Comparison of ENCODE assay signal across 16 mouse cellular contexts in the genomic region with DNA sequence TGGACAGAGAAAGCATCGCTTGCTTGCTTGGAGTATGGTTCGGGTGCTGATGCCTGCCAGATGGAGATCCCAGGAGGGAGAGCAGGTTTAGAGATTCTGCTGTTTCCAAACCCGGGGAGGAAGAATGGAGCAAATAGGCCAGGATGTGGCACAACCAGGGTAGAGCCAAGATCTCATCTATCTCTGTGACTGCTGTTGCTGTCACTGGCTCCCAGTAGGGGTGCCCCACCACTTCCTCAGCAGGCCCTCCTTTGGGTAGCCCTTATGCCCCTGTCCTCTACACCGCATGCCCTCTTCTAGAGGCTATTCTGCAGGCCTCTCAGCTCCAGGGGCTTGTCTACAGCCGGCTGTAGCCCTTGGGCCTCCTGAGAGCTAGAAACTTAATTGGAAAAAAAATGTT. TPM values are rescaled to one million over a fixed set of nuclear protein-coding genes. Genes with fewer than 3 reads are reported as not detected.
DNase-seq lines count a peak whose midpoint lies in the region; ATAC-seq and TF ChIP-seq lines count a peak whose summit lies in the region.
"Had no signal": no experiment of that assay in that cellular context is flagged by ENCODE, and none has a peak within 500 bp of the region (broad histone marks: within the 10 kb centered on the region; RNA-seq: fewer than 3 reads in every experiment).

No protein-coding gene starts in this region.

- H3K4me2 ChIP-seq in lung, postnatal 0 days (replicated peaks; ENCODE audit: low read depth, low read length) = no peak overlapping the region
- H3K4me2 ChIP-seq: embryonic facial prominence, embryonic 13.5 days; forebrain, embryonic 12.5 days; forebrain, embryonic 15.5 days; heart, embryonic 12.5 days; heart, embryonic 15.5 days; hindbrain, embryonic 14.5 days had no signal

- 83% methylated on average over 5 of the region's 5 CpGs for WGBS in lung, postnatal 0 days
- 59% methylated on average over 5 of the region's 5 CpGs for WGBS in bone marrow, adult 2 months

- TF ChIP-seq CTCF in lung, postnatal 0 days (IDR thresholded peaks at IDR 0.05) = no peak
- TF ChIP-seq CTCF in bone marrow, adult 2 months (IDR thresholded peaks at IDR 0.05; ENCODE audit: control insufficient read depth, insufficient read depth, low read length) = no peak

- no peak overlapping the region for H3K27ac ChIP-seq in lung, postnatal 0 days (ENCODE audit: low read length)
- H3K27ac ChIP-seq in bone marrow, adult 2 months (ENCODE audit: control insufficient read depth, insufficient read depth, low read depth, low read length, poor library complexity) = peak overlapping the region; percentile 69
- H3K27ac ChIP-seq: embryonic facial prominence, embryonic 10.5 days; embryonic facial prominence, embryonic 13.5 days; forebrain, embryonic 12.5 days; forebrain, embryonic 15.5 days; heart, embryonic 15.5 days; hindbrain, embryonic 14.5 days; hindbrain, postnatal 0 days had no signal

- peak; percentile 27 for ATAC-seq in lung, postnatal 0 days
- ATAC-seq in granulocyte monocyte progenitor cell, adult 5-6 weeks (replicated peaks; ENCODE audit: poor library complexity, severe bottlenecking) = peak; percentile 62
- ATAC-seq: inflammation-experienced regulatory T-cells, adult 6 months had no signal

- no peaks in the 10 kb centered on the region for H3K9me3 ChIP-seq in lung, postnatal 0 days (ENCODE audit: low read length)
- H3K9me3 ChIP-seq: embryonic facial prominence, embryonic 10.5 days; embryonic facial prominence, embryonic 13.5 days; forebrain, embryonic 12.5 days; forebrain, embryonic 15.5 days; heart, embryonic 12.5 days; heart, embryonic 15.5 days had no signal

- no peak overlapping the region for H3K4me3 ChIP-seq in lung, postnatal 0 days (ENCODE audit: low read depth, low read length)
- H3K4me3 ChIP-seq in bone marrow, adult 2 months (replicated peaks; ENCODE audit: control insufficient read depth, low read depth, low read length) = no peak overlapping the region
- H3K4me3 ChIP-seq: embryonic facial prominence, embryonic 10.5 days; embryonic facial prominence, embryonic 13.5 days; erythroblast, embryonic 14.5 days; forebrain, embryonic 12.5 days; forebrain, embryonic 15.5 days; heart, embryonic 12.5 days; heart, embryonic 15.5 days had no signal

- no peaks in the 10 kb centered on the region for H3K4me1 ChIP-seq in lung, postnatal 0 days (ENCODE audit: insufficient read depth, low read depth, low read length)
- peaks cover 1% of the 10 kb centered on the region for H3K4me1 ChIP-seq in bone marrow, adult 2 months (ENCODE audit: control insufficient read depth, insufficient read depth, low read length)
- H3K4me1 ChIP-seq: embryonic facial prominence, embryonic 10.5 days; embryonic facial prominence, embryonic 13.5 days; forebrain, embryonic 12.5 days; forebrain, embryonic 15.5 days; heart, embryonic 12.5 days; heart, embryonic 15.5 days had no signal

- TF ChIP-seq EP300 in lung, postnatal 0 days (IDR thresholded peaks at IDR 0.05) = no peak

- no peak for DNase-seq in lung, postnatal 0 days (ENCODE audit: low spot score)
- DNase-seq in lung, adult 18-20 months = no peak
- DNase-seq in kidney, postnatal 10 days = no peak
- no peak for DNase-seq in left cerebral cortex, postnatal 25 days (ENCODE audit: low spot score in 2 of 2)

- H3K36me3 ChIP-seq in lung, postnatal 0 days (ENCODE audit: insufficient read depth, low read length) = peaks cover 5% of the 10 kb centered on the region; the same call in 1 of the 2 replicates
- H3K36me3 ChIP-seq: embryonic facial prominence, embryonic 10.5 days; embryonic facial prominence, embryonic 13.5 days; forebrain, embryonic 12.5 days; forebrain, embryonic 15.5 days; heart, embryonic 12.5 days; heart, embryonic 15.5 days had no signal

- H3K9ac ChIP-seq in lung, postnatal 0 days (replicated peaks; ENCODE audit: low read depth) = no peak overlapping the region
- H3K9ac ChIP-seq: embryonic facial prominence, embryonic 13.5 days; forebrain, embryonic 12.5 days; forebrain, embryonic 15.5 days; heart, embryonic 12.5 days; heart, embryonic 15.5 days; hindbrain, embryonic 14.5 days had no signal

- intact Hi-C loops in left cerebral cortex, postnatal 25 days (cut with DNase I) = loop anchor here (5.0 kb wide), 1 partner anchor 99 kb away; no protein-coding TSS in a partner anchor

- no peaks in the 10 kb centered on the region for H3K27me3 ChIP-seq in lung, postnatal 0 days (replicated peaks; ENCODE audit: insufficient read depth, low read length)
- H3K27me3 ChIP-seq: embryonic facial prominence, embryonic 13.5 days; forebrain, embryonic 12.5 days; forebrain, embryonic 15.5 days; heart, embryonic 12.5 days; heart, embryonic 15.5 days had no signal

- no peak for TF ChIP-seq POLR2A in bone marrow, adult 2 months (IDR thresholded peaks at IDR 0.05; ENCODE audit: borderline replicate concordance, control insufficient read depth, low read depth, low read length)

RNA-seq across cellular contexts. Expression of gene Ctsh, which starts 22.2 kb away (rescaled TPM):
- polyA plus RNA-seq in lung, postnatal 0 days (2015; fragmentation: Nextera tagmentation; extraction: Ambion mirVana) = 2,236 and 2,487 TPM in 2 replicates
- 27.7 and 112 TPM in 2 replicates for polyA plus RNA-seq in bone marrow, adult 2 months (2011; ENCODE audit: insufficient read depth, insufficient read length, low replicate concordance, missing spikeins)
- 131 and 141 TPM in 2 replicates for total RNA-seq in granulocyte monocyte progenitor cell, adult 5-6 weeks (2014; fragmentation: Nextera tagmentation)
- total RNA-seq in granulocyte monocyte progenitor cell, adult 5-6 weeks (2017) = 53.6 and 57.1 TPM in 2 replicates
- total RNA-seq in left cerebral cortex, postnatal 25 days (2021) = 10 to 100 TPM; 20.5 TPM

RNA-seq across cellular contexts. Expression of gene Morf4l1, which starts 38.4 kb away (rescaled TPM):
- 283 and 290 TPM in 2 replicates for polyA plus RNA-seq in lung, postnatal 0 days (2015; fragmentation: Nextera tagmentation; extraction: Ambion mirVana)
- polyA plus RNA-seq in bone marrow, adult 2 months (2011; ENCODE audit: insufficient read depth, insufficient read length, low replicate concordance, missing spikeins) = 129 and 177 TPM in 2 replicates
- 319 and 364 TPM in 2 replicates for total RNA-seq in granulocyte monocyte progenitor cell, adult 5-6 weeks (2014; fragmentation: Nextera tagmentation)
- total RNA-seq in granulocyte monocyte progenitor cell, adult 5-6 weeks (2017) = 210 and 242 TPM in 2 replicates
- 100 to 1,000 TPM; 411 to 422 TPM for total RNA-seq in left cerebral cortex, postnatal 25 days (2021)
